Mouse (Mus musculus) kidney, postnatal 36 days (tissue): ENCODE results near the gene Ip6k2.
A peak's percentile ranks its signal among the peaks of the same experiment; 100 is the strongest.

Source experiments
- DNase-seq, 2 experiments: peaks; one replicate each; pipeline ENCODE4 v3.0.0; 2021 to 2022; ENCODE audit warnings: mixed read lengths in 2 of 2

Gene Ip6k2

DNA sequence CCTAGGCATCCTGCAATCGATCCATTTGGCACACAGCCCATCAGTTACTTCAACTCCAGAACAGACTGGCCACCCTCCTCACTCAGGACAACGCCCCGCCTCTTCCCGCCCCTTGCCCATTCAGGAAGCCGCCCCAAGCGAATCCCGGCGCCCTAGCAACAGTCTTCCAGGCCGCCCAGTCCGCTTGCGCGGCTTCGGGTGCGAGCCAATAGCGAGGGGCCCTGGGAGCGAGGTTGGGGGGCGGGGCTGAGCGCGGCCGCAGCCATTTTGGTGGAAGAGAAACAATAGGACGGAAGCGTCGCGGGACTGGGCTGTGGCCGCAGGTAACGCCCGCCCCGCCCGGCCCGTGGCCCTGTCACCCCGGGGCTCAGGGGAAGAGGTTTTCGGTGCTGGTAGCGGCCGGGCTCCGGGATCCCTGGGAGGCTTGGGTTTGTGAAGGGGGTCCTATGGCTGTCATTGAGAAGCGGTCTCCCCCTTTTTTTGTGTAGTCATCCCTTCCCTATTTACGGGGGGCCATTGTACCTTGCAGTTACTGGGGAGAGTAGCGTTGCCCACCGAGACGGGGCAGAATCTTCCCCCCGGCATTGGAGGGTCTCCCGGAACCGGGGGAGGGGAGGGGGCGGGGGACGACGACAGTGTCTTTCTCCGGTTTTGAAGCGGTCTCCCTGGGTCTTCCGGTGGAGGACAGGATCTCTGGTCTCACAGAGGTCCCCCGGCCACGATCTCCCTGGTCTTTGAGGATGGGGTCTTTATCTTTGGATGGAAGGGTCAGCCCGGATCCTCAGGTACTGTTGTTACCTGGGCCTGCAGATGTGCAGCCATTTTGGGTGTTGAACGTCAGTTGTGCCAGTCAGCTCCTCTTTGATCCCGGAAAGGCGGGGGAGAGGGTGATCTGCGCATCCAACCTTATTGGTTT lies at the start of gene Ip6k2:
TSS of gene Ip6k2 (plus strand) at position 249 of the 916 bp plus-strand sequence.
- peak; percentile 97 to 98 for DNase-seq

DNA sequence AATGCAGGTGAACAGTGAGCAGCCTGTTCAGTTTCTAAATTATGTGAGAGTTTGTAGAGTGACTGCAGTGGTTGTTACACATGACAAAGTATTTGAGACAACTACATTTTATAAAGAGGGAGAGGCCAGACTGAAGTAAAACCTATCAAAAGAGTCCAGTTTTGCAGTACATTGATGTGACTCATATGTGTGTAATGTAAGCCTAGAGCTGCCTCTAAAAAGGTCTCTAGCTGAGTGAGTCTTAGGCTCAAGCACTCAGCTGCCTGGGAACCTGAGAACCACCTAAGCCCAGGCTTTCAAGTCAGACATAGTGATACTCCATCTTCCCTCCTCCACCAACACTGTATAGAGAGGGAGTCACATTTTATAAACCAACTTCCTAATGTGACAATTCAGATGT lies 49.0 kb upstream of the Ip6k2 start:
- no peak for DNase-seq

DNA sequence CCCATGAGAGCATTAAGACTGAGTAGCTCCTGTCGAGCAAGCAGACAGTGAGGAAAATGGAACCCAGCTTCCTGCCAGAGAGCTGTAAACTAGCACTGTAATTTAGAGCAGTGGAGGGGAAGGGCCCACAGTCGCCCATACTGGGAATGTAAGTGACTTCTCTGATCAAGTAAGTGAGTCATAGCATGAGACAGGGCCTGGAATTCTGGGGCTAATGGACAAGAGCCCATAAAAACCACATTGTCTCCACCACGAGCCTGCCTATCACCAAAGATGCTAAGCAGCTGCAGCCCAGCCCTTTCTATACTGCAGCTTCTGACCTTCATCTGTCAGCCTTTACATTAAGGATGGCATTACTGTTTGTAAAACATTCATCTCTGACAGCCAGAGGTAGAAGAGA lies 44.4 kb upstream of the Ip6k2 start:
- DNase-seq = no peak

DNA sequence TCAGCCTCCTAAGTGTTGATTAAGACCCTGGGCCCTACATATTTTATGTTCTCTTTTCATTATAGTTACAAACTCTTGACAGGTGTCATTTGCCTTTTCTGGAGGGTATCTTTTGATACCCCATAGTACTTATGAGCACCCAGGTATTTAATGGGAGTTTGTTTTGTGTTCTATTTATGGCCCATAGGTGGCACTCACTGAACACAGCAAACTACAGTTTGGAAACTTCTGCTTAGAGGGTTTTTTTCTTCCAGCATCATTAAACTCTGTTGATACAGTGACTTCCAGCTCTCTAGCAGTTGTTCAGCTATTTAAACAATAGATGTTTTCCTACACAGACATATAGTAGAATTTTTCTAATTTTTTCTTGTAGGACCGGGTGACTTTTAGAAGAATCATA lies 43.5 kb upstream of the Ip6k2 start:
- DNase-seq = peak in 1 of 2 experiments; percentile 25

DNA sequence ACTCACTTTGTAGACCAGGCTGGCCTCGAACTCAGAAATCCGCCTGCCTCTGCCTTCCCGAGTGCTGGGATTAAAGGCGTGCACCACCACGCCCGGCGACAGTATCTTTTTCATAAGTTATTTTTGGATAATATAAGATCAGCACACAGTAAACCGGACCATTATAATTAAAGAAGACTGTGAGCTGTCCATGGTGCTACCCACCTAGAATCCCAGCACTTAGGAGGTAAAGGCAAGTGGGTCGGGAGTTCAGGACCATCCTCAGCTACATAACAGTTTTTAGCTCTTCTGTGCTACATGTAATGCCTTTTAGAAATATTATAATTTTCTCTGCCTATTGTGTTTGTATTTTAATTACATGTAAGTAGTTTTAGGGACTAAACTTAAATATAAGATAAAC lies 41.5 kb upstream of the Ip6k2 start:
- no peak for DNase-seq

DNA sequence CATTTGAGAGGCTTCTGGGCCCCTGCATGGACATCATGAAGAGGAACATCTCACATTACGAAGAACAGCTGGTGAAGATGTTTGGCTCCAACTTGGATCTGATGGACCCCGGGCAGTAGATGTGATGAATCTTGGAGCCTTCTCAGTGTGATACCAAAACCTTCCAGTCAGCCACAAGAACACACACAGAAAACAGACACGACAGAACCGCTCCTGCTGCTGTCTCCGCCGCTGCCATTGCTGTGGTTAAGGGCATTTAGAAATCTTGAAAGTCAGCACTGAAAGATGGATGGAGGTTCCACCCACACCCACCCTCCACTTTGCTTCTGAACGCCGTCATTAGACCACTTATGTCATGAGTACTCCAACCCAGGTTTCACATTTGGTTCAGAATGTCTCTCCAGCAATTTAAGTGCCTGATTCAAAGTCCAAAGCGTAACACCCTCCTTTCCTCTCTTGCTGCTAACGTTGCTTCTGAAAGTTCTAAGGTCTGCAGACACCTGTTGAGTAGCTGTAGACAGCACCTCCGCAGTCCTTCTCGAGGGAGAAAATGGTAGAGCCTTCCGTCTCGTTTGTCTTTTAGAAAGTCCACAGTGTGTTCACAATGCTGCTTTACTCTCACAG lies 36.6 kb upstream of the Ip6k2 start:
- DNase-seq = peak in 1 of 2 experiments; percentile 28

DNA sequence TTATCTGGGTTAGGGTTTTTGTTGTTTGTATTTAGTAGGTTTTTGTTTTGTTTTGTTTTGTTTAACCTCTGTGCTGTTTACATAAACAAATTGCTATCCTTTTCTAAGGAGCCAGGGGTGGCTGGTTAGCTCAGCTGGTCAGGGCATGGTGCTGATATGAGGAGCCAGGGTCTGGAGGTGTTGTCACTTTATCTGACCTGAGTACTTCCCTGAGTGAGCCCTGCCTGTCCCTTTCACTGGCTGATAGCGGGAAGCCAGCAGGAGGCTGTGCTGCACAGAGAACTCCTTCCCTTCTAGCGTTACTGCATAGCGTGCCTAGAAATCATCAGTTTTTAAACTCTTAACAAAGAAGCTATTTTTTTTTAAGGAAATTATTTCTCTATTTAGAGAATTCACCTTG lies 35.9 kb upstream of the Ip6k2 start:
- no peak for DNase-seq

DNA sequence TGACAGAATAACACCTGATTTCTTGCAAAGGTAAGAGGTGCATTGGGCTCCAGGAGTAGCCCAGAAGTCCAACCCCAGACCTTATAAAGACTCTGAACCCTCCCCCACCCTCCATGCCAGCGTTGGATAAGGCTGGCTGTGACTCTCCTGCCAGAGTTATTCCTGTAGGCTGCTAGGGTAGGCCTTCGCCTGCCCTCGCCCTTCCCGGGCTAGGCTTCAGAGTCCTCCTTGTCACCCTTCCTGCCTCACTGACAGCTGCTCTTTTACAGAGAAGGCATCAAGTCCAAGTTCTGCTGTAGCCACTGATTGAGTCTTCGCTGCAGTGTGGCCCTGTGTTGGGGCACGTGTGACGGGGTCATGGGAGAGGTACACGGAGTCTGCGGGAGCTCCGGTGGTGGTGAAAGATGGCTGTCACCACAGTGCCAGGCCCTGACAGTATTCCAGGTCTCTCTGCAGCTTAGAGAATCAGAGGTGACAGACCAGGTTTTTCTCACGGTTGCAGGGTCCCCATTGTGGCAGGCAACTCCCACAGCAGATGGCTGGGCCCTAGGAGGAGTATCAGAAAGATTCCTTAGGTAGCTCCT lies 34.9 kb upstream of the Ip6k2 start:
- DNase-seq = no peak

DNA sequence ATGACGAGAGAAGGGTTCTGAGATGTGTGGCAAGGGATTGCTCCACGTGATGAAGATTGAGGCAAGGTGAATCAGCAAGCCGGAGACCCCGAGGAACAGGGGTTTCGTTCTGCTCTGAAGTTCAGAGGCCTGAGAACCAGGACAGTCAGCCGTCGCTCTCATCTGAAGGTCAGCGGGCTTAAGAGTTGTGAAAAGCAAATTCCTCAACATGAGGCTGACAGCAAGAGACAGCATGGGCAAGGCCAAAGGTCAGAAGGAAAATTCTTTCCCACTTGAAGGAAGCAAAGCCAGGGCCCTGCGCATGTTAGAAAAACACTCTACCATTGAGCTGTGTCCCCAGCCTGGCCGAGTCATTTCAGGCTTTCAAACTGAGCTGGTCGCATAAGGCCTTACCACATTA lies 33.0 kb upstream of the Ip6k2 start:
- peak; percentile 62 to 72 for DNase-seq

DNA sequence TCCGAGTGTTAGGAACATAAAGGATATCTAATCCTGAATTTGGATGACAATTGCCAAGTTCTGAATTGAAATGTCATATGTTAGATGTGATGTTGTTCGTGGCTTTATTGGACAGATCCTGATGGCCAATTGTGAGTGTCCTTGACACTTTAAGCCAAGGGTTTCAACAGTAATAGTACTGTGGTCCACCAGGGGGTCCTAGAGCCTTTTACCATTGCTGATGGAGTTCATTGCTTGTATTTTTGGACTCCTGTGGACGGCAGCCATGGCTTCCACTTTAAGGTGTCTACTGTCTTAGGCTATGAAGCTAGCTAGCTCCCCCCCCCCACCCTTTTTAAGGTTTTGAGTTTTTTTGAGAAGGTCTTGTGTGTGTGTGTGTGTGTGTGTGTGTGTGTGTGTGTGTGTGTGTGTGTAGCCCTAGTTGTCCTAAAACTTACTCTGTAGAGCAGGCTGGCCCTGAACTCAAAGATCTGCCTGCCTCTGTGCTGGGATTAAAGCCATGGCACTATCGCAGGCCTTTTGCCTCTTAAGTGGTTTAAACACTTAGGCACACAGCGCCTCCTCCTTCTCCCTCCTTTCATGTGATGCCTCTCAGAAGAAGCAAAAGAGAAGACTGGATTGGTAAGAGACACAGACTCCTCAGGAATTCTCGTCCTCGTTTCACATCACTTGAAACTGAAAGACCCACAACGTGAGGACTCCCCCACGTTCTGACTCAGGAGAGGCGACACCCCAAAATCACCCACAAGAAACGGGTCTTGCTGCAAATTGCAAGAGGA lies 31.3 kb upstream of the Ip6k2 start:
- no peak for DNase-seq

DNA sequence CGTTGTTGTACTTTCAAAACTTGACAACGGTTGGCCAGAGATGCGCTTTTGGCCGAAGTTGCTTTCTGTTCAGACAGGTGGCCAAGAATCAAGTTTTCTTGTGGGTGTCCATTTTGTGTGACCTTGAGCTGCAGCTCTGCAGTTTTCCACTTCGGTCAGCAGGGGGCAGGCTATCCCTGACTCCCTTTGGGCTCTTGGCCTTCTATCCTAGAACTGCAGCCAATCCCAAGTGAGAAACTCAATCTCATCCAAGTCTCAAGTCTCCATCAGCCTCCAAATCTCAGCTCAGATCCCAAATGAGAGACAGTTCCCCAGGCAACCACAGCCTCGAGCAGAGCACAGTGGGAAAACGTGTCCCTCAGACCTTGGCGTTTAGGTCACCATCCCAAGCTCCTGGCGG lies 30.3 kb upstream of the Ip6k2 start:
- peak; percentile 66 to 76 for DNase-seq

DNA sequence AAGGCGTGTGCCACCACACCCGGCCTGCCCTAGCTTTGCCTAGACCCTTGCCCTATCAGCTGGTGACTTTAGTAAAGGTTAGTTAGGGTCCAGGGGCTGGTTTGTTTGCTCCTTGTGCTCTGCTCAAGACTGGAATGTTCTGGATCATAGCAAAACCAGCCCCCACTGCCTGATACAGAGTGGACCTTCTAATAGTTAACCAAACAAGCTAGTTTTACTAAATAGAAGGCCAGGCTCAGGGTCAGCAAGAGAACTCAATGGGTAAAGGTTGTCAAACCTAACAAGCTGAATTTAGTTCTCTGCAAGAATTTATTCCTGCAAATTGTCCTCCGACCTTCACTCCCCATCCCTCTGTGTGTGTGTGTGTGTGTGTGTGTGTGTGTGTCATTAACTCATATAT lies 29.6 kb upstream of the Ip6k2 start:
- peak; percentile 58 to 79 for DNase-seq

DNA sequence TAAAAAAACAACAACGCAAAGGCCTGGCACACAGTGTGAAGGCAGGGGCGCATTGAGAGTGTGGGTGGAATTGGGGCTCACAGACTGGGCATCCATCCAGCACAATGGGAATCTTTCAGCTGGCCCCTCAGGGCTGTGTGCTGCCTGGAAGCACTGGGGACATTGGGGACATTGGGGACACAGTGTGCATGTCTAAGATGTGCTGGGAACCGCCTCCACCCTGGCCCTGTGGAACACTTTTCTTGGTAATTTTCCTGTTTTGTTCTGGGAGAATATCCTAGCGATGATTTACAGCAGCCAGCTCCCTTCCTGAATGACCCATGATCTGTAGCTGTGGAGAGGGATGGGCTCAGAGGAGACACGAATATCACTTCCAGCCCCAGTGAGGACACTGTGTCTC lies 29.2 kb upstream of the Ip6k2 start:
- DNase-seq = peak; percentile 52 to 73

DNA sequence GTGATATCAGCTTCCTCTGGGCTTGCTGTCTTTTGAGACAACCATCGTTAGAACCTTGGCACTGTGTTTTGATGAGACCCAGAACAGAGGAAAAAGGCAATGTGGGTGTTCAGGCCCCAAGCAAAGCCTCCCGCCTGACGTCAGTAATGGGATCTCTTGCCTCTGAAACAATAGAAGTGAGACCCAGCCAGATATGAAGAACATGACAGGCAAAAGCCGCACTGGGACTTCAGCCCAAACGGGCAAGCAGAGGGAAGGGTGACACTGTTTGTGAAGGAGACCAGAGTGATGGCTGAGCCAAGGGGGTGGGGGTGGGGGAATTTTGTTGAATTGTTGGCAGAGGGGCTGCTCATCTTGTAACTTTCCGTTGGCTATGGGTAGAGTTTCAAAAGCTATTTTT lies 26.2 kb upstream of the Ip6k2 start:
- peak; percentile 19 to 50 for DNase-seq

DNA sequence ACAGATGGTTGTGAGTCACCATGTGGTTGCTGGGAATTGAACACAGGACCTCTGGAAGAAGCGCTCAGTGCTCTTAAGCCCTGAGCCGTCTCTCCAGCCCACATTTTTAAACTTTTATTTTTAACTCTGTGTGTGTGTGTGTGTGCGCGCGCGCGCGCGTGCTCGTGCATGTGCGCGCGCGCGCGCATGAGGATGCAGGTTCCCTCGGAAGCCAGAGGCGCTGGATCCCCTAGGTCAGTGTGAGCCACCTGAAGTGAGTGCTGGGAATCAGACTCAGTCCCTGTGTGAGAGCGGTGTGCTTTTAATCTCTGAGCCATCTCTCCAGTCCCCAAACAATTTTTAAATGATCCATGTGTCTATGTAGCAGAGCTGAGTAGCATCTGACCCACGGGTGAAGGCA lies 24.5 kb upstream of the Ip6k2 start:
- no peak for DNase-seq

DNA sequence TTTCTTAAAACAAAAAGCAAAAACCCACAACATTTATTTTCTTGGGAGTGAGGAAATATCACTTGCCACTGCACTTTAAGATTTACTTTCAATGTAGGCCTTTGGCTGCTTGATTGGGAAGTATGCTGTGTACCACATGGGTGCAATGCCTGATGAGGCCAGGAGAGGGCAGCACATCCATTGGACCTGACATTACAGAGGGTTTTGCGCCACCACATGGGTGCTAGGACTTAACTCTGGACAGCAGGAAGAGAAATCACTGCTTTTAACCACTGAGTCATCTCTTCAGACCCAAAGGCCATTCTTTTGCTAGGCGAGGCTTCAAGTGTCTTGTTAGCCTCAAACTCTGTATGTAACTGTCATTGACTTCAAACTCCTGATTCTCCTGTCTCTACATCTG lies 23.8 kb upstream of the Ip6k2 start:
- peak; percentile 65 to 83 for DNase-seq

DNA sequence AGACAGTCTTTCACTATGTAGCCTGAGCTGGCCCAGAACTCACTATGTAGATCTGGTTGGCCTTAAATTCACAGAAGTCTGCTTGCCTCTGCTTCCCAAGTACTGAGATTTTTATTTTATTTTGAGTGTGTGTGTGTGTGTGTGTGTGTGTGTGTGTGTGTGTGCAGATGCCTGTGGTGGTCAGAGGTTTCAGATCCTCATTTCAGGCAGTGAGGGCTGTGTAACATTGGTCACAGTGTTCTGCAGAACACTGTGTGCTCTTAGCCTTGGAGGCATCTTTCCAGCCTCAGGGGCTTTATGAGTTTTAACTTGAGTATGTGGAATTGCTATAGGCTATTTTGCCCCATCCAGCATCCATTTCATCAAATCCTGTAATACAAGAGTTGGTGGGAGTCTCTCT lies 22.0 kb upstream of the Ip6k2 start:
- no peak for DNase-seq

DNA sequence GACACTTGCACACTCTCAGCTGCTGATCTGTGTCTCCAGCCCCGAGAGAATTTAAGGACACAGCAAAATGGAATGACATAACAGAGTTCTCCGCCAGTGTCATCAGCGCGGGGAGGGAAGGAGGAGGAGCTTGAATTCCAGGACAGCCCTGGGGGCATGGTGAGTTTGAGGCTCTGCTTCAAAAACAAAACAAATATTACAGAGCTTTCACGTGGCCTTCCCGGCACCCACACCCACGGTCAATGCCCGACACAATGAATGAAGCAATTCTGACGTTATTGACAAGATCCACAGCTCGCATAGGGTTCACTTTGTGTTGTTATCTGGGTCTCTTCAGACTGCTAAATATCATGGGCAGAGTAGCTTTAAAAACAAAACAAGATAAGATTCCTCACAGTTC lies 18.6 kb upstream of the Ip6k2 start:
- no peak for DNase-seq

DNA sequence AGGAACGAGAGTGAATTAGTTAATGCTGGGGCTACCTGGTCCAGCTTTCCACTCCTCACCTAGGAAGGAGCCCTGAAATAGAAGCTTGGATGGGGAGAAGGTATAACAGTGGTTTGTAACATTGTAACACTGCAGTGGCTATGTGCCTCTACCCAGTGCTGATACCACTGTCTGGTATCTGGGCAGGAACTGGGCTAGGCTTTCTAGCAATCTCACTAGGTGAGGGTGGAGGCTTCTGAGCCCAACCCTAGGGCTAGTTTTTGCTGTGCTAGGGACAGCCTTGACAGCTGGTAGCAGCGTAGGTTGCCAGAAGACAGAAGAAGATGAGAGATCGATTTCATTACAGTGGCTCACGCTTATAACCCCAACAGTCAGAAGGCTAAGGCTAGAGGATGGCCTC lies 7.0 kb upstream of the Ip6k2 start:
- DNase-seq = no peak

DNA sequence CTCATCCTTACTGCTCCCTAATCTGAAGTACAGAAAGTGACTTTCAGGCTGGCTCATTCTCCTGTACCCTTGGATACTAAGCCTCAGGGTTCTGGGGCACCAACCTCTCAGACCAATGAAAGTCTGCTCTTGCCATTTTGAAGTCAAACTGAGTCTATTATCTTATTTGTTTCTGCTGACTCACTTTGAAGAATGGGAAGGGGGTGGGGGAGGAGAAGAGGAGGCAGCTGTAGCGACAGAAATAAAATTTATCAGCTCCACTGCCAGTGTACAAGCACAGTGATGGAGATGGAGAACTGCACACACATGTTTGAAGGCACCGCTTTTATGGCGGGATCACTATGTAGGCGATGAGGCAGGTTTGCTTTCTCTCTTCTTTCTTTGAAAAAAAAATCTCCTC lies 6.3 kb upstream of the Ip6k2 start:
- no peak for DNase-seq

DNA sequence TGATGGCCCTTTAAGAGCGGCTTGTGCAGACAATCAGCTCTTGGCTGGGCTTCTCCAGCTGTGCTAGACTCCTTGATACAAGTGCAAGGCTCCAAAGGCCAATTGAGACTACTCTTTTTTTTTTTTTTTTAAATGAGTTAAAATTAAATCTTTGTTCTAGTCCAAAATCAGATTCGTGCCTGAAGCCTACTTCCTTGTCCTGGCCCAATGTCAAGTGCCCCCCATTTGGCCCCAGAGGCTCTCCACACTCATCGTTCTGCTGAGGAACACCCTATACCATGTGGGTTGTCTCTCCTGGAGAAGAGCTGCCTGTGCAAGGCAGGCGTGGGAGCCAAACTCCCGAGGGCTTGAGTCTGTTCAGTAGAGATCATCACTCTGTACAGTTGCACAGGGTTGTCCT lies 2.6 kb upstream of the Ip6k2 start:
- DNase-seq = peak; percentile 65 to 73

DNA sequence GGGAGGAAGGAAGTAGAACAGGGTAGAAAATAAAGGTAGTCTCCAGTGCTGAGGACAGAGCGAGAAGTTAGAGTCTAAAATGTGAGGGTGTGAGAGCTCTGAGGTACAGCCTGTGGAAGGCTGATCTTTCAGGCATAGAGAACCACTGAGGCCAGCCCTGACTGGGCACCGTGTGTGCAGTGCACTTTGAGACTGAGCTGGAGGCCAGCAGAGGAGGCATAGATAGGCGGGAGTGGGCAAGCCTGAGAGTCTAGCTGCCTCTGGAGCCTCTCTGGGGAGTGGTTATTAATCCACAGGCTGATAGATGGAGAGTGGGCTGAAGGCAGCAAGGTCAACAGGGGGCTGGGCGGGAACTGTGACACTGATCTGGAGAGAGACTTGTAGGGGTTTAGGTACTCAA lies 1.7 kb upstream of the Ip6k2 start:
- peak in 1 of 2 experiments; percentile 47 for DNase-seq
